Mouse (Mus musculus) liver, adult (tissue): ENCODE measurements around the gene Cpne1.

Experiments used
- GATA4 ChIP-seq: IDR thresholded peaks from 2 replicates; pipeline ENCODE4 v1.6.1; 2014; ENCODE audit warnings: mild to moderate bottlenecking, low read length; ENCODE audit not compliant: insufficient replicate concordance

Gene Cpne1

GRCm38 (mm10) chr2:156091926-156092325 lies 19.8 kb downstream of the Cpne1 start:
- no peak for TF ChIP-seq GATA4

DNA sequence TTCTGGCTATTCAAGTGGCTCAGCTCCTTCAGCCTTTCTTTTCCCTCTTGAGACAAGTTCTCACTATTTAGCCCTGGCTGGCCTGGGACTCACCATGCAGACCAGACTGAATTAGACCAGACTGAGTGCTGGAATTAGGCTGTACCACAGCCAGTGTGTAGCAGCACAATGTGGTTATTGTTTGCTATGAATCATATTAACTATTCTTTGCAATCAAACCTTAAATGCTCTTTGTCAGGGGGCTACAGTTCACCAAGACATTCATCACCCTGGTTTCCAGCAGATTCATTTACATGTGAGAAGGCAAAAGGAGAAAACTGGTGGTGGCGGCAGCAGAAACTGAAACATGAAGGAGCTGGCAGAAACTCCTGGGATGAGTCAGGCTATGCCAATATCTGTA lies 22.0 kb downstream of the Cpne1 start:
- TF ChIP-seq GATA4 = no peak

DNA sequence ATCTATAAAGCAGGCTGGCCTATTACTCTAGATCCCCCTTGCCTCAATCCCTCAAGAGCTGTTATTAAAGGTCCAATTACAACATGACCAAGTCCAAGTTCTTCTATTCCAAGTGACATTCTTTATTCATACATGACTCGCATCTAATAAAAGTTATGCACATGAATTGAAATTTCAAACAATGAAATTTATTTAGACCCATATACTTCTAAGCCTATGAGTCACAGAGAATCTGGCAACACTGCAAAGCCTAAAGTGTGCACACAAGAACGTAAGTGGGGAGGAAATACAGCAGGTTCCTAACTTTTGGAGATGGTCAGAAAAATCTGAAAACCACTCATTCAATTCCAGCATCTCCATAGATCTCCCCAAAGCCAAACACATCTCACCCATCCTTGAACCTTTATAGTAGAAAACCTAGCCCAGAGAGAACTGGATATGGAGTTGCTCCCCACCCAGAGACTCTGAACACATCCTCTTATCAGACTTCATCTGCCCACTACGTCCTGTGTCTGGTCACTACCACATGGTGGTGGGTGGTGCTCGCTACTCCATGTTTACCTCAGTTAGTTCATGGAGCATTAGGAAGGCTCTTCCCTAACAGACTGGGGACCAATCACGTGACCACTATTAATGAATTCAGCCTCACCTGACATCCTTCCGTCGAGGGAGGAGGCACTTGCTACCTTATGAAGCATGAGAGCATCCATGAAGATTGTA lies 24.2 kb downstream of the Cpne1 start:
- no peak for TF ChIP-seq GATA4

- no peak for TF ChIP-seq GATA4
These were observed 27.2 kb downstream of the Cpne1 start for GRCm38 (mm10) chr2:156084541-156084940.

GRCm38 (mm10) chr2:156080391-156080790 lies 31.4 kb downstream of the Cpne1 start:
- TF ChIP-seq GATA4 = no peak

GRCm38 (mm10) chr2:156079674-156080073 lies 32.1 kb downstream of the Cpne1 start:
- no peak for TF ChIP-seq GATA4

DNA sequence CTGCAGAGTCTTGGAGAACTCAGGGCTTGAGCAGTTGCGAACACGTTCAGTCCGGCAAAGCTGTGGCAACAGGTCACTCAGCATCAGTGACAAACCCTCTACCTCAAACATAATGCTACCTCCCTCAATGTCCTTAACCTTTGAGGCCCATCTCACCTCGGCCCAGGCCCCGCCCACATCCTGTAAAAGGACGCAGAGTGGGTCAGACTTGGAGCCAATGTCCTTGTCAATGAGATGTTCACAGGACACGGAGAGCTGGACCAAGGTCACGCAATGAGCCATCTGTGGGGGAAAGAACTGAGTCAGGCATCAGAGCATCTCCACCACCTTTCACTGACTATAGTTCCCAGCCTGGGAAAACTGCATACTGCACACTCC lies 32.6 kb downstream of the Cpne1 start:
- TF ChIP-seq GATA4 = no peak

GRCm38 (mm10) chr2:156078421-156079182 lies 33.2 kb downstream of the Cpne1 start:
- no peak for TF ChIP-seq GATA4

DNA sequence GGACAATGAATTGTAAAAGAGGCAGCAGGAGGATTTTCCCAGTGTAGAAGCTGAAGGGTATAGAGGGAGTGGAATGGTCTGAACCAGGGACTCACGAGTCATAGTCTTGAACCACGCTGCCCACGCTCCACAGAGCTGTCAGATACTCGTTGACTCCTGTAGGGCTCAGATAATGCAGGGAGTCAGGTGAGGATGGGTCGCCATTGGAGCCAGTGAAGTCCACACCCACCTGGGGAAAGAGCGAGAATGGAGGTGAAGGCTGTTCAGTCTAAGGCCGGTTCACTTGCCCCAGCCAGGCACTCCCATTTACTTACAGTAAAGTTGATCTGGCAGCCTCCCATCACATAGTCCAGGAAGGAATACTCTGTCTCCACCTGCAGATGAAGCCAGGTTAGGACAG lies 34.3 kb downstream of the Cpne1 start:
- no peak for TF ChIP-seq GATA4

- no peak for TF ChIP-seq GATA4
These were observed 38.0 kb downstream of the Cpne1 start for GRCm38 (mm10) chr2:156073725-156074124.

DNA sequence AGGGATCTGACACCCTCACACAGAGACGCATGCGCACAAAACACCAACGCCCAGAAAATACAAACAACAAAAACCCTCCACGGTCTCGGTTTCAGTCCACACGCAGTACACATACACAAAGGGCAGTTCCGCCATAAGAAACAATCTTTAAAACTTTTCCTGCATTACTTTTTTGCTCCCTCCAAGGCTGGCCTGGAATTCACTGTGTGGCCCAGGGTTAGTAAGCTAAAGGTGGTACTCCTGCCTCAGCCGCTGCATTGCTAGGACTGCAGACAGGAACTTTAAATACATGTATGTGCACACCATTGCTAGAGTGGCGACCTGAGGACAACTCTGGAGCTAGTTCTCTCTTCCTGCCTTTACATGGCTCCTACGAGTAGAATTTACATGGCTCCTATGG lies 40.5 kb downstream of the Cpne1 start:
- no peak for TF ChIP-seq GATA4

- no peak for TF ChIP-seq GATA4
These were observed 43.8 kb downstream of the Cpne1 start for GRCm38 (mm10) chr2:156067916-156068315.

DNA sequence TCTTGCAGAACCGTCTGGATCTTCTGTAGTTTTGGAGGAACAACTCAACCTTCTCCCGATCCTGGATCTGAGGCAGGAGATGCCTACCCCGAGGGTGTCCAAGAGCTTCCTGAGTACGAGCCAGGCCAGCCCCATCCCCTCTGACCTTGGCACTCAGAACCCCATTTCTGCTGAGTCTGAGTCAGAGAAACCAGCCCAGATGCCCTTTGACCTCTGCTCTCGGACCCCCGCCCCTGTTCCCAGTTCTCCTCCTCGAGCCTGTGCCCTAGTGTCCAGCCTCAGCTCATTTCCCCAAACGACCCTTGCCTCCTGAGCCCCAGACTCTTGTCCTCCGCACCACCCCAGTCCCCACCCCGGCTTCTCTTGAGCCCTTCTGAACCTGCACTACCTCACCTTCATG lies 45.6 kb downstream of the Cpne1 start:
- TF ChIP-seq GATA4 = no peak

DNA sequence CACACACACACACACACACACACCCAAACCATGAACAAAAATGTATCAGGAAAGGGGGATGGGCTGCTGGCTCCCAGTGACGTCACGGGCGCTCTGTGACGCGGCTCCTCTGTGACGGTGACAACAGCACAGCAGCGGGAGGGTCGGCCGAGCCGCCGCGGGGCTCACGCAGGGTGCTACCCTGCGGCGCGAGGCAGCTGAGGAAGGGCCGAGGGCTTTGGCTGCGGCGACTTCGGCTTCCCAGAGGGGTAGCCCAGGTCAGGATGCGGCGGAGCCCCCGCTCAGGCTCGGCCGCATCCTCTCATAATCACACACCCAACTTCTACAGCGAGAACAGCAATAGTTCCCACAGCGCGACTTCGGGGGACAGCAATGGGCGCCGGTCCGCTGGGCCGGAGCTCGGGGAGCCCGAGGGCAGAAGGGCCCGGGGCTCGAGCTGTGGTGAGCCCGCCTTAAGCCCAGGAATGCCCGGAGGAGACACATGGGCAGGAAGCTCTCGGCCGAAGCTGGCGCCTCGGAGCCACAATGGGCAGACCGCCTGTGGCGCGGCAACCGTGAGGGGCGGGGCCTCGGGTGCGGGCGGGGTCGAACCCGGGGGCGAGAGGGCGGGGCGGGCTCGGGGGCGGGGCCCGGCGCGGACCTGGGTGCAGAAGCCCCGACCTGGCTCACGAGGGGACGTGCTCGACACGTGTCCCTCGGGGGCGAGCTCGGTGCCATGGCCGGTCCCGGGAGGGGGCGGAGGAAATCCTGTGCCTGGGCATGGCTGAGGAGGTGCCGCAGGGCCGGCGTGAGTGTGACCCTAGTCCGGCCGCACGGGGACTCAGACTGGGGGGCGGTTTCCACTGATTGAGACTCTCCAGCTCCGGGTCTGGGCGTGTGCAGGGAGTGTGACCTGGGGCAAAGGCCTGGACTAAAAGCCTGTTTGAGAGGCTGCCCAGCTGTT lies 46.4 kb downstream of the Cpne1 start, which contains the start of gene Spag4:
Gene Spag4, plus strand, starts transcription at position 77 of the 943 bp plus-strand sequence.
- TF ChIP-seq GATA4 = no peak

- no peak for TF ChIP-seq GATA4
These were observed 58.9 kb downstream of the Cpne1 start, which contains the start of gene Fer1l4 for GRCm38 (mm10) chr2:156052816-156053215. TSS of gene Fer1l4 (minus strand) at chr2:156052947.
